Mouse (Mus musculus) urinary bladder, adult 2 months (tissue): ENCODE results near the gene Krit1. TPM values are rescaled to one million over a fixed set of nuclear protein-coding genes. Genes with fewer than 3 reads are reported as not detected.
"Not testable (repeated sequence)": the region's sequence is repeated elsewhere in the genome, so short reads cannot be mapped to it uniquely, and the experiment has no call there.

Source experiments
- DNase-seq: peaks from one replicate; pipeline ENCODE4 v3.0.0; 2022; ENCODE audit warnings: low spot score
- polyA plus RNA-seq: library from polyadenylated mRNA; depleted of rRNA; stranded (reverse); fragments of >200 nt; gene quantifications from 2 replicates; pipeline ENCODE4 v1.2.3, GENCODE M21; 2012; rRNA removed

The Krit1 gene
- 33.5 and 39.4 TPM in 2 replicates for polyA plus RNA-seq

DNA sequence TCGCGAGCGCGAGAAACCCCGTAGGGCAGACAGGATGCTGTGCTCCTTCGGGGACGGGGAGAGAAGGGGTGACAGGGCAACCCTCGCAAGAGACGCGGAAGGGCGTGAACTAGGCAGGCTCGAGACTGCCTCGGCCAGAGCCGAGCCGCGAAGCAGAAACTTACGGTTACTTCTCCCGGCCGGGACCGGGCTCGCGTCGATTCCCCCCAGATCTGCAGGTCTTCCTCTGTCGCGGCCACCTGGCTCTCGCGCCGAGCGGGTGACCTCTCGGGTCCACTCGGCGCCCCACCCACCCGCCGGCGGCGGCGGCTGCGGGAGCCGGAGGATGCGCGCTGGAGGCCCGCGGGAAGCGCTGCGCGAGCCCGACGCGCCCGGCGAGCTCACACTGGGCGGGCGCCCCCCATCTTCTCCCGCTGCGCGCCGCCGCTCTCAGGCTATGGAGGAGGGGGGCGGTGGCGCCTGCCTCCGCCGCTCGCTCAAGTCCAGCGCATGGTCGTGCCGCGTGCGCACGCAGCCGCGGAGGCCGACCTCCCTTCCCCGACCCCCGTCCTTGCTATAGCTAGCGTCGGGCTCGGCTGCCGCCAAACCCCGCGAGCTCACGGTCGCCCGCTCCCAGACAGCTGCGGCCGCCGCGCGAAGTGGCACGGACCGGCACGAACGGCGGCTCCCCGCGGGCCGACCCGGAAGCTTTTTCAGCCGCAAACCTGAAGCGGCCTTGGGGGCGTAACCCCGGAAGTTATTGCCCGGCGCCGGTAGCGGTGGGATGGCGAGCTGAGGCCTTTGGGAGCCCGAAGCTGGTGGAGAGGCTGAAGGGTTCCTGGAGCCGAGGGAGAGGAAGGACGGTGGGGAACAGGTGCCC lies at the start of gene Krit1, which contains the start of gene Ankib1:
Gene Krit1, plus strand, starts transcription at position 752 of the 859 bp plus-strand sequence.
Gene Ankib1, minus strand, starts transcription at position 493 of the 859 bp plus-strand sequence.
- DNase-seq: peak; percentile 92

DNA sequence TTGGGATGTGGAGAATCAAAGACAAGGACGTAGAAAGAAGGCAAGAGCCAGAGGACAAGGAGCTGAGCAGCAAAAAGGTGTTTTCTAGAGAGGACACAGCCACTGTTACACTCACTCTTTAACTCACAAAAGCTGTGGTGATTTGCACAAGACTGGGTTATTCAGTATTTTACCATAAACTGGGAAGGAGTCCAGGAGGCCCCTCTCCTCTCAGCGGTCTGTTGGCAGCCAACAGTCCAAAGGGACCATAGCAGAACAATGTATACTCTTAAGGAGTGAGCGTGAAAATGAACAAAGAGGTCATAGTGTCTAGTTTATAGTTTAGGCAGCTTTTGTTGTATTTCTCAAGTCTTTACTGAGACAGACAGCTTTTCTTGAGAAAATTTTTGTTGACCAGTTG lies 31.5 kb upstream of the Krit1 start:
- no peak for DNase-seq

DNA sequence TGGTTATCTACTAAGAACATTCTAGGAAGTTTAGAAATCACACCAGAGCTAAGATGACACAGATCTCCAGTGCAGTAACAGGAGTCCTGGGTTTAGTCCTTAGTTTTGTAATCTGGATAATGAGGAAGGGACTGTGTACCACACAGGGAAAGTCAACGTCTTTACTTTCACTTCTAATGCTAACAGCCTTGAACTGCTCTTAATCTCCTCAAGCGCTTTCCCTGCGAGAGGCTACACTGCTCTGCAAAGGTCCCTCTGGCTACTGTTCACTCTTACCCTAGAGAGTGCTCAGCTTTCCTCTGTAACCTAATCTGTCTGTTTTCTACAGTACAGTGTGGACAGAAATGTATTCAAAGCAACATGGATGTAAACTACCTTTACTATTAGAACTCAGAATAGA lies 31.0 kb upstream of the Krit1 start:
- no peak for DNase-seq

DNA sequence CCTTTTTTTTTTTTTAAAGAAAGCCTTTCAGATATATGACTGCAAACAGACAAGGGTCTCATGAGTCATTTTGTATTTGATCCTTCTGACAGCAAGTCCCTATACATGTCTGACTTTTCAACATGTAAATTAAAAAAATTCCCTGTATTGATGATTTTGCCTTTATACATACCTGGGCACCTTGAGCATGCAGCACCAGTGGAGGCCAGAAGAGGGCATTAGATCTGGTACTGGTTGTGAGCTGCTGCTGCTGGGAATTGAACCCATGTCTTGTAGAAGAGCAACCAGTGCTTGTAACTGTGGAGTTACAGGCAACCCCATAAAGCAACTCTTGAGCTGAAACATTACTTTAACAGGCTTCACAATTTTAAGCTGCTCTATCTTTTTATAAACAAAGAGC lies 20.3 kb upstream of the Krit1 start:
- DNase-seq: no peak

DNA sequence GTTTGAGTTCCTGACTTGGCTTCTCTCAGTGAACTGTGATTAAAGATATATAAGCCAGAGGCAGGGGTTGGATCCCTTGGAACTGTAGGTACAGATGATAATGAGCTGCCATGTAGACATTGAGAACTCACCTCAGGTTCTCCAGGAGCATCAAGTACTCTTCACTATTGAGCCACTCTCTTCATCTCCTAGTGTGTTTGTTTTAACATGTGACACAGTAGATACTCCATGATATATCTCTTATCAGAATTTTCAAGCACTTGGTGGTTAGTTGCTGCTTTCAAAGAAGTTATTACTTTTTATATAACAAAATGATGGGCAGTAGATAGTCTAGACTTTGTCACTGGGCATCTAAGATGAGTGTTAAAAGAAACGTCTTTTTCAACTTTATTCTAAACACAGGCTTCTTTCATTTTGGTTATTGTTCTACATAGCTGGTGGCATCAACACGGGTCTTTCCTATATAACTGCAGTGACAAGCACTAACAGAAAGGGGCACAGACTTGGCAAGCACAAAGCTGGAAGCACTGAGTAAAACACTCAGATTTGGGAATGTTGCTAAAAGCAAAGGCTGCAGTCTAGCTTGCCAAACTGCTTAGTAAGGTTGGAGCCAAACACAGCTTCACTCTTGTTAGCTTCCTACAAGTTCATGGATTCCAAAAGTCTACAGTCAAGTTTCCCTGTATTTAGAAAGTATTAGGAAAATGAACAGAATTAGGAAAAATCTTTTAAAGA lies 18.9 kb upstream of the Krit1 start:
- no peak for DNase-seq

DNA sequence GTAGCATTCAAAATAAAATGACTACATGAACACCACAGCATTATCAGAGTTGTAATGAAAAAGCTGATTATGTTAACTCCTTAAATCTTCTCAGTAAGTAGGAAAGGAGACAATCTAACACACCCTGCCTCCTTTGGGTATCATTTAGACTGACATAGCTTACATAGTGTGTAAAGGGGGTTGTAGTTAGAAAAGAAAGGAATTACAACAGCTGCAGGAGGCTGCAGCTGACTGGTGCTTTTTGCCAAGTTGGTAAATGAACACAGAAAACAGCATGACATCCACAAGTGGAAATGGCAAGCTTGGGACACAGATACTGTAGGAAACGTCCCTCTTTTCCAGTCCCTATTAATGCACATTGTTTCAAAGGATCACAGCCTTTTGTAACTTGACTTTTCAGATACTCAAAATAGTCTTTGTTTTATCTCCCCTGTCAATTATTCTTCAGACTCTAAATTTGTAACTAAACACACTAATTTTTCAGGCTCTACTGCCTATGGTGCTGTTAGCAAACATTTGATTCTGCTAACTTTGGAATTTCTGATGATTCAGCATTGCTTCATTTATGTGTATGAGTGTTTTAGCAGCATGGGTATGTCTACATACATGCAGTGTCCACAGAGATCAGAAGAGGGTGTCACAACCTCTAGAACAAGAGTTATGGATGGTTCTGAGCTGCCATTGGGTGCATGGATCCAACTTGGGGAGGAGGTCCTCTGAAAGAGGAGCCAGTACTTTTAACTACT lies 18.1 kb upstream of the Krit1 start:
- DNase-seq: no peak

DNA sequence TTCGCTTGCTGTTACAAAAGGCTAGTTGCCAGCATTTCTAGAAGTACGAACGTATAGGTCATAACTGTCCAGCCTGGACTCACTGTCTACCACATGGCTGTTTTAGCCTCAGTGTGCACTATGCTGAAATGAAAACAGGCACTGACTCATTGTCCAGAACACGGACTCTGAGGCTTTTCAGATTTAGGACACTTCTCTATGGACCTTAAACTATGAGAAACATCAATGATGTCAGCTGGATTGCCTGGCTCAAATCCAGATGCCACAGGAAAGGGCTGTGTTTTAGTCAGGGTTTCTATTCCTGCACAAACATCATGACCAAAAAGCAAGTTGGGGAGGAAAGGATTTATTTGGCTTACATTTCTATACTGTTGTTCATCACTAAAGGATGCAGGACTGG lies 15.4 kb upstream of the Krit1 start:
- DNase-seq: no peak

DNA sequence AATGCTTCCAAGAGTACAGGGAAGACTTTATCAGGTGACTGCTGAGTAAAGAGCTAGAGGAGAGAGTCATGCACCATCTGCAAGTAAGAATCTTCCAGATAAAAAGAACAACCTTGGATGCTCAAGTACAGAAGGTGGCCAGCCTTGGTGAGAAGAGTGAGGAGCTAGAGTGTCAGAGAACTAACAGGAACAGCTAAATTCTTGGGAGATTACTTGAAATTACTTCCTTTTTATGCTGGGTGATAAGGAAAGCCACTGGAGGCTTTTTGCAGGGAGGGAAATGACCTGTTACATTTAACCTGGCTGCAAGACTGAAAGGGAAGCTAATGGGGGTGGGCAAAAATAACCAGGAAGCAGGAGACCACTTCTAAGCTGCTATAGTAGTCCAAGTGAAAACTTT lies 11.9 kb upstream of the Krit1 start:
- DNase-seq: no peak

DNA sequence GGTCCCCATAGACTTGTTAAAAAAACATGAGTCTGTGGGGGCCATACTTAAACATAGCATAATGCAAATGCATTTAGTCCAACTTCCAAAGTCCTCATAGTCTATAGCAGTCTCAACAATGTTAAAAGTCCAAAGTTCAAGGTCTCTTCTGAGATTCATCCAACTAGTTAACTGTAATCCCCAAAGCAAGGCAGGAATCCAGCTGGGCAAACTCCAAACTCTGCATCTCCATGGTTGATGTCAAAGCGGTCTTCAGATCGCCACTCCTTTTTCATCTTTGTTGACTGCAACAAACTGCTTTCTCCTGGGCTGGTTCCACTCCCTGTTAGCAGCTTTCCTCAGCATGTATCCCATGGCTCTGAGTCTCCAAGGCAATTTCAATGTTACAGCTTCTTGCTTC lies 5.9 kb upstream of the Krit1 start:
- not testable (repeated sequence) for DNase-seq

DNA sequence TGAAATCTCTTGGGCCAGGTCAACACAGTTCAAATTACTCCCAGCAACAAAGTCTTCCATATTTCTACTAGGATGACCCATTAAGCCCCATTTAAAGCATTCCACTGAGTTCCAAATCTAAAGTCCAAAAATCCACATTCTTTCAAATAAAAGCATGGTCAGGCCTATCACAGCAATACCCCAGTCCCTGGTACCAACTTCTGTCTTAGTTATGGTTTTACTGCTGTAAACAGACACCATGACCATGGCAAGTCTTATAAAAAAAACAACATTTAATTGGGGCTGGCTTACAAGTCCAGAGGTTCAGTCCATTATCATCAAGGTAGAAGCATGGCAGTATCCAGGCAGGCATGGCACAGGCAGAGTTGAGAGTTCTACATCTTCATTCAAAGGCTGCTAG lies 4.3 kb upstream of the Krit1 start:
- not testable (repeated sequence) for DNase-seq

DNA sequence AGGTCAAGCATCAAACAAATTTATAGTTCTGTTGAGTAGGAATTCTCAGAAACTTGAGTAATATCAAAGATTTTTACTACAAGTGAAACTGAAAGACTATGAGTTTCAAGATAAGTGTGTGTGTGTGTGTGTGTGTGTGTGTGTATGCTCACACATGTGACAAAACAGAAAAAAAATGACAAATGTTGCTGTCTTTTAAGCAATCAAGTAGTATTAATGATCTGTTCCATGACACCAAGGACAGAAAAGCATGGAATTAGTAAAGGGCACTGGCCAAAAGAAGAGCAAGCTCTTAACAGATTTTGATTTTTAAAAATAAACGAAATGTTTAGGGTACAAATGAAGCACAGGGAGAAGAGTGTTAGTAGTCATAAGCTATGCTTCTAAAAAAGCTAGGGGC lies 2.9 kb upstream of the Krit1 start:
- DNase-seq: no peak

DNA sequence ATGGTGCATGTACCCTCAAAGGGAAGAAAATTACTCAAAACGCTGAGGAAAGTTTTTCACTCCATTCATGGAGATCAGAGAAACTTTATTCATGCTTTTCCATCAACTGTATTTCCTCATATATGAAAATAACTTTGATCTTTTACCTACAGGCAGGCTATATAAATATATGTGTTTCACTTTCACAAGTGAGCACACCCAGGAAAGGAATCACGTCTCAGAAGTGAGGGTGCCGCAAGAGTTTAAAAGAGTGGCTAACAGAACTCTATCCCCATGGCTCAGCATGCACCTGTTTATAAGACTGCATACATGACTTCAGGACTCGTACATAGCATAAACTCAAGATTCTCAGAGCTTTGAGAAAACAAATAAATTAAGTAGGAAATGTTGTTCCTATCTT lies 2.1 kb upstream of the Krit1 start:
- DNase-seq: no peak

DNA sequence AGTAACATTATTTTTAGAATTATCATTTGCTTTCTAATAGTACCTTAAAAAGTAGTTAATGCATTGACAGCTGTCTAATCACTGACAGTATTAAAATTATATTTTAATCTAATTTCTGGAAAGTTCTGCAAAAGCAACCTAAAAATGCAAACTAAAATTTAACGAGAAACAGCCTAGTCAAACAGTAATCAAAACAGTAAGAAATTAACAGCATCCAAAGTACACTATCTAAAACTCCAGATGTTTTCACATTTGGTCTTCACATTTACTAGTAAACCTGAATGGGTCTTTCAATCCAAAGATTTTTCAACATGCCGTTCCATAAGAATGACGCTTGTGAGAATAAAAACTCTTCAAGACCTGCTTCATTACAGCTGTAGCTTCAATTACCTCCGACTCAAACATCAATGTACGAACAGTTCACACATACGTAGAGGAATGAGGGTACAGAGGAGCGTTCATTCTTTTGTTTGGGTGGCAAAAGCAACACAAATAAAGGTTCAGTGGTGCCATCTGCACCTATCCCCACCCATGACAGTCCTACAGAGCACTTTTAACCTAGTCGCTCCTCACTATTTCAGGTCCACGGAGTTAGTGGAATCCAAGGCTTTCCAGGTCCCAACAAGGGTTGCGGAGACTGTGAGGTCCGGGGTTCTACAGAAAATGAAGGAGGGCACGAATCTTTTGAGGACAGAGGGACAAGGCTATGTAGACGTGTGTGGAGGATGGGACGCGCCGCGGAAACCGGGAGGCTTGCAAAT lies 1.1 kb upstream of the Krit1 start:
- no peak for DNase-seq

DNA sequence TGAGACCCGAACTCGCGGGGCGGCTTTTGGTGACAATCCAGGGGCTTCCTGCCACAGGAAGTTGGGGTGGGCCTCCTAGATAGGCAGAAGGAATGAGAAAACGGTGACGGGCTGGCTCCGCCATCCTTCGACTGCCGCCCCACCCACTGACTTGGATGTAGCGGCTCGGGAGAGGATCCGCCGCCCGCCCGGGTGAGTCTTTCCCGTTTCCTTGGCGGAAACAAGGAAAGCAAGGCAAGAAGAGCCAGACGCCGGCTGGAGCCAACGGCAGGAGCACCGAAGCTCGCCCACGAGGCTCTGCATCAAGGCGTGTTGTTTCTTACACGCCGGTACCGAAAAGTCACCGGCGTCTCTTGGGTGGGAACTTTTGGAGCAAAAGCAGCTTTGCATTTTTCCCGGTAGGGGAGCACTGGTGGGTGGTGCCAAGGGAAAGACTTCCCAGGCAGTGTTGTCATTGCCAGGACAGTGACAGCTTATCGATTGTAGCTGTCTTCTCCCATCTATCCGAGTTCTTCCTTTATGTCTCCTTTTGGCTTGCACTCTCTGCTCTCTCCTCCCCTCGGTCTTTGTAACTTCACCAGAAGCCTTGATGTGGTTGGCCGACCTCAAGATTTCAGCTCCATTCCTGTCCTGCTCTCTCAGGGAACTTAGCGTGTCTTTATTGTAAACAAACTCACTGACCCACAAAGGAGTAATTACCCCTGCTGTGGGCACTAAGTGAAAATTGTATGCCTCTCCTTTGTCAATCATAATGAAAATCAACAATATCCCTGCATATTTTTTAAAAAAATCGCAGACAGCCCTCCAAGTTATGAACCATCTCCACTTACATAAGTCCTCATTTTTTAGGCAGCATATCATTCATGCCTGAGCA lies 545 bp downstream of the Krit1 start:
- no peak for DNase-seq

DNA sequence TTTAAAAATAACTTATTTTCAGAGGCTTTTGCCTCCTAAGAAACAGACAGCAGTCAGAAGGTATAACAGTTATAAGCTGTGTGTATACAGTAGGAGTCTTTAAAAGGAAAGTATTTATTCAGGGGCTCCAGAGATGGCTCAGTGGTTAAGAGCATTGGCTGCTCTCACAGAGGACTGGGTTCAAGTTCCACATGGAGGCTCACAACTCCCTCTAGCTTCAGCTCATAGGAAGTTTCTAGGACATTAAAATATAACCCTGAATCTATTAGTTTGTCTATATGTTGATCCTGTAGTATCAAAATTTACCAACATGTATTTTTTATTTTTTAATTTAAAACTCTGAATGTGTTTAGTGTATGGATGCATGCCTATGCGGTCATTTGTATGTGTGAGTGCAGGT lies 5.5 kb downstream of the Krit1 start:
- DNase-seq: no peak

DNA sequence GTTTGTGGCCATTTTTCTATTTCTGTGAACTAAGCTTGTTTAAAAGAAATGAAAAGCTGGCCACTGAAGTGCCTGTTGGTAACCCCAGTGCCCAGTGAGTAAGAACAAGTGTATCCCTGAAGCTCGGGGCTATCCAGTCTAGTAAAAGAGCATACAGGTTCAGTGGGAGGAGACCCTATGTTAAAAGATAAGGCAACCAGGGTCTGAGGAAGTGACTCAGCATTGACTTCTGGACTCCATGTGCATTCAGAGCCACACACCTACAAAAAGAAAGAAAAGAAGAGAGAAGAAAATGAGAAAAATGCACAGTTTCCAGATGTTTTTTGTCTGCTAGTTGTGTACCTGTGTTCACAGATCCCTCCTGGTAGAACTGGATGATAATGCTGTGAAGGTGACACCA lies 31.1 kb downstream of the Krit1 start:
- no peak for DNase-seq

DNA sequence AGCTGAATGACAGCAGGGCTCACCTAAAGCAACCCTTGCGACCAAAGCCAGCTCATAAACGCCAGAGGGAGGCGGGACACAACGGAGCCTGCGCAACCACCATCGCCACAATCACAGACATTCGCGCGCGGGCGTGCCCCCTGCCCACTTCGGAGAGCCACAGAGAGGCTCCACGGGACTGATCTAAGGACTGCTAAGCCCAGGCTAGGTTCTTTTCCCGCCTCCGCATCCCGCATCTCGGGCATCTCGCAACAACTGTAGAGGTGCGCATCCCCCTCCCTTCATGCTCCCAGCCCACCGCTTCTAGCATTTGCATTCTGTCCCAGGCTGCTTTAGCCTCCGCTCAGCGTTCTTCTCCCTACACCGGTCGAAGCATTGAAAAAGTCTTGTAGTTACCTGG lies 42.0 kb downstream of the Krit1 start, which contains the start of gene Lrrd1:
Gene Lrrd1, plus strand, starts transcription at position 148 of the 400 bp plus-strand sequence.
- no peak for DNase-seq

DNA sequence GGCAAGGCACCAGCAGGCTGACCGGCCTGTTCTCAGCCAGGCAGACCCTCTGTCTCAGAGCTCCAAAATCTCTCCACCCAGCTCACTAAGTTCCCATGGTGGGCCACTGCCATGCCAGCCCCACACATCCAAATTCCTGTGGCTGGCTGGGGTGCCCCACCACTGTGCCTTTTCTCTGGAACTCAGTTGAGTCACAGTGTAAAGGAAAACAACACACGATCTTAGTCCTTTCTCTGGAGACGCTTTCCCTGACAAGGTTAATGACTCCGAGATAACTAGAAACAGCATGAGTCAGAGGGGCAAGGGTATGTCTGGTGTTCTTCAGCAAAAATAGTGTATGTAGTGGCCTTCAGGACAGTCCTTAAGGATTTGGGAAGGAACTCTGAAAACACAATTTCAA lies 67.2 kb downstream of the Krit1 start:
- no peak for DNase-seq

DNA sequence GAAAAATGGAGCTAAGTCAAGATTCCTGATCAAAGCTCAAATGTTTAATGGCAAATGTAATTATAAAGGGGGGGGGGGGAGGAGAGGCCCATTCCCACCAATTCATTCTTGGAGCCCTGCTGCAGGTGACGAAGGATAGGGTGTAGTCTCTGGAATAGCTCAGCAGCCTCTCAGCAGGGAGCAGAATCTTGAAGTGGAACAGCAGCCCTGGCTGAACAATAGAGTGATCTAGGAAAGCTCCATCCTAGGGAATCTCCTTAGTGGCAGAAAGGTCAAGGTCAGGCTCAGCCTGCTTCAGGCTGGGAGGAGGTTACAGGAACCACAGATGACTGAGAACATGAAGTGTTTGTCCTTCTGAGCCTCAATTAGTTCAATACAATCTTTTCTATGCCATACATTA lies 69.4 kb downstream of the Krit1 start:
- no peak for DNase-seq

DNA sequence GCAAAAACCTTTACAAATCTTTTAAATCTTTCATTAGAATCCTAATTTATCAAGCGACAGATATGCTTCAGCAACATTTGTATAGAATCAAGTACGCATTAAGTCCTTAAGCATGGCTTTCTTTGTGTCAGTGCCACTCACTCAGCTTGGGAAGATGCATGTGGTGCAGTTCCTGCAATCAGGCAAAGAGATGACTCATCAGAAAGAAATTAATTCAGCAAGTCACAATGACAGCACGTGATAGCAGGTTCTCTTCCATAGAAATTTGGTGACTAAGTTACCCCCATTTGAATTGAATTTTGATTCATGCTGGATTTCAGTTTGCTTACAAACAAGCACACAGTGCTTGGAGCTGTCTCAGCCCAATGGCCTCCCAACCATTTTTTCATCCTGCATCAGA lies 70.5 kb downstream of the Krit1 start:
- no peak for DNase-seq

DNA sequence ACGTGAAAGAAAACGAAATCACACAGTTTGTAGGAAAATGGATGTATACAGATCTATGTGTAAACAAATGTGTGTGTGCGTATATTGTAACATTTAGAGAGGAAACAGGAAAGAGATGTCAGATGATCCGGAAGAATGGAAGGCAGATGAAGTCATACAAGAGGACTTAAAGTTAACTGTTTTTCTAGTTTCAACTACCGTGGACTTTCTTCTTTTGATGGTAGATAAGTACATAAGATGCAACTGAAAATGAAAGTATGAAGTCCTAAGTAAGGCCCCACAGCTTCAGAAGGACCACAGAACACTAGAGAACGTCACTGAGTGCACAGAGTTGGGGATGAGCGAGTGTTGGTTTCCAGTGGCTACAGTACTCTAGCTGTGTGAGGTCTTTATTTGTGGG lies 83.9 kb downstream of the Krit1 start:
- not testable (repeated sequence) for DNase-seq
